Mouse (Mus musculus): Measurements from ENCODE around the gene Klk1b8.

DNA sequence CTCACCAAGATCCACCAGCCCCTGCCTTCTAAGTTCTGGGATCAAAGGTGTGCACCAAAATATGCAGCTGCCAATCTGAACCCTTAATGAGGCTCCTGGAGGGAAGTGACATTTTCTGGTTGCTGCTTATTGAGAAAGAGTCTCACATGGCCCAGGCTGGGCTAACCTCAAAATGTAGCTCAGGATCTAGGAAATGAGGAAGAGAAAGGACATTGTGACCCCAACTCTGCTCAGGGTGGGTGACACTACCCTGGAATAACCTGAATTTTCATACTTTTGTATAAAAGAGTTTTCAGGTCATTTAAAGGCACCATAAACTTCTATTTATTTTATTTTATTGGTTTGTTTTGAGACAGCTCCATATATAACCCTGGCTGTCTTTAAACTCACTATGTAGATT, 35.2 kb downstream of the Klk1b8 start:
- no peak for TF ChIP-seq CTCF (IDR thresholded peaks at IDR 0.05; ENCODE audit: low read depth)
- no peak for TF ChIP-seq EP300 (IDR thresholded peaks at IDR 0.05; ENCODE audit: low read depth)
